Mouse (Mus musculus) urinary bladder, postnatal 14 days (tissue): Measurements from ENCODE around the gene Tfg.

Experiments
- DNase-seq: peaks from one replicate; pipeline ENCODE4 v3.0.0; 2021; ENCODE audit warnings: low spot score

Gene Tfg

GRCm38 (mm10) chr16:56717224-56718200 is at the start of gene Tfg:
TSS of gene Tfg (minus strand) at chr16:56717450.
- peak; percentile 99 for DNase-seq

GRCm38 (mm10) chr16:56729060-56729459 is 11.8 kb upstream of the Tfg start:
- DNase-seq, result no peak

- DNase-seq, result no peak
Measured at GRCm38 (mm10) chr16:56724927-56725326, 7.7 kb upstream of the Tfg start.

GRCm38 (mm10) chr16:56722357-56722756 is 5.1 kb upstream of the Tfg start:
- no peak for DNase-seq

- DNase-seq, result no peak
Measured at GRCm38 (mm10) chr16:56719031-56719430, 1.8 kb upstream of the Tfg start.

GRCm38 (mm10) chr16:56716557-56717179 is 582 bp downstream of the Tfg start:
- no peak for DNase-seq

- no peak for DNase-seq
Measured at GRCm38 (mm10) chr16:56715608-56716007, 1.6 kb downstream of the Tfg start.

GRCm38 (mm10) chr16:56710071-56710470 is 7.2 kb downstream of the Tfg start:
- no peak for DNase-seq

GRCm38 (mm10) chr16:56705731-56706130 is 11.5 kb downstream of the Tfg start:
- DNase-seq, result no peak

- no peak for DNase-seq
Measured at GRCm38 (mm10) chr16:56700898-56701297, 16.4 kb downstream of the Tfg start.

GRCm38 (mm10) chr16:56696448-56696847 is 20.8 kb downstream of the Tfg start:
- DNase-seq, result no peak

GRCm38 (mm10) chr16:56690715-56691114 is 26.5 kb downstream of the Tfg start:
- no peak for DNase-seq

- no peak for DNase-seq
Measured at GRCm38 (mm10) chr16:56686747-56687146, 30.5 kb downstream of the Tfg start.

GRCm38 (mm10) chr16:56681010-56681645 is 36.1 kb downstream of the Tfg start:
- no peak for DNase-seq

- DNase-seq, result no peak
Measured at GRCm38 (mm10) chr16:56677146-56677545, 40.1 kb downstream of the Tfg start.

GRCm38 (mm10) chr16:56673420-56673819 is 43.8 kb downstream of the Tfg start:
- DNase-seq, result no peak

GRCm38 (mm10) chr16:56670941-56671340 is 46.3 kb downstream of the Tfg start:
- peak; percentile 33 for DNase-seq

- no peak for DNase-seq
Measured at GRCm38 (mm10) chr16:56669520-56669919, 47.7 kb downstream of the Tfg start.

- DNase-seq, result no peak
Measured at GRCm38 (mm10) chr16:56658866-56659265, 58.4 kb downstream of the Tfg start.

- peak; percentile 9 for DNase-seq
Measured at GRCm38 (mm10) chr16:56655193-56655910, 61.9 kb downstream of the Tfg start.

- no peak for DNase-seq
Measured at GRCm38 (mm10) chr16:56646382-56647172, 70.7 kb downstream of the Tfg start.
